Mouse (Mus musculus): ENCODE results near the gene Gm21964. TPM values are rescaled to one million over a fixed set of nuclear protein-coding genes. Genes with fewer than 3 reads are reported as not detected.

Gene Gm21964
- total and polyA plus RNA-seq, 2 experiments from 2014 or later, result not detected

GRCm38 (mm10) chr8:110130537-110130936 lies 29.5 kb downstream of the Gm21964 start:
- Histone ChIP-seq H3K4me3 (ENCODE audit: low read depth, low read length) (no peak overlapping the region), H3K9ac (replicated peaks; ENCODE audit: low read depth, low read length) (no peak overlapping the region), H3K4me2 (ENCODE audit: low read depth, low read length) (no peak overlapping the region), H3K36me3 (replicated peaks; ENCODE audit: control insufficient read depth, insufficient read depth, low read length) (no peaks in the 10 kb centered on the region), H3K9me3 (replicated peaks; ENCODE audit: control insufficient read depth, low read length) (no peaks in the 10 kb centered on the region), H3K27ac (ENCODE audit: low read depth) (no peak overlapping the region), H3K4me1 (ENCODE audit: control insufficient read depth, insufficient read depth) (no peaks in the 10 kb centered on the region), H3K27me3 (ENCODE audit: control insufficient read depth, insufficient read depth, low read length) (no peaks in the 10 kb centered on the region)
- WGBS, result 19% methylated on average over 13 of the region's 13 CpGs
- TF ChIP-seq EP300 (IDR thresholded peaks at IDR 0.05; ENCODE audit: low read depth) (no peak), CTCF (IDR thresholded peaks at IDR 0.05; ENCODE audit: low read depth) (peak; percentile 81)
- ATAC-seq (ENCODE audit: insufficient read depth, low read depth) (no peak; the same call in 1 of the 2 replicates), DNase-seq (ENCODE audit: low spot score) (peak; percentile 57)

- no peaks in the 10 kb centered on the region for H3K9me3 ChIP-seq (replicated peaks; ENCODE audit: control insufficient read depth, low read length)
Measured at GRCm38 (mm10) chr8:110134236-110134635, 33.2 kb downstream of the Gm21964 start.

GRCm38 (mm10) chr8:110135515-110135914 lies 34.5 kb downstream of the Gm21964 start:
- ATAC-seq (ENCODE audit: insufficient read depth, low read depth) (no peak), DNase-seq (ENCODE audit: low spot score) (no peak)
- H3K4me1 ChIP-seq (ENCODE audit: control insufficient read depth, insufficient read depth), result no peaks in the 10 kb centered on the region
- no peak overlapping the region for H3K27ac ChIP-seq (ENCODE audit: low read depth)
- no peak overlapping the region for H3K9ac ChIP-seq (replicated peaks; ENCODE audit: low read depth, low read length)
- no peaks in the 10 kb centered on the region for H3K36me3 ChIP-seq (replicated peaks; ENCODE audit: control insufficient read depth, insufficient read depth, low read length)
- no peak overlapping the region for H3K4me2 ChIP-seq (ENCODE audit: low read depth, low read length)
- H3K9me3 ChIP-seq (replicated peaks; ENCODE audit: control insufficient read depth, low read length), result no peaks in the 10 kb centered on the region
- no peaks in the 10 kb centered on the region for H3K27me3 ChIP-seq (ENCODE audit: control insufficient read depth, insufficient read depth, low read length)
- no peak overlapping the region for H3K4me3 ChIP-seq (ENCODE audit: low read depth, low read length)
- 76% methylated on average over 7 of the region's 7 CpGs for WGBS
- TF ChIP-seq EP300 (IDR thresholded peaks at IDR 0.05; ENCODE audit: low read depth) (no peak), CTCF (IDR thresholded peaks at IDR 0.05; ENCODE audit: low read depth) (no peak)

More at GRCm38 (mm10) chr8:110134236-110134635, 33.2 kb downstream of the Gm21964 start:
- Histone ChIP-seq H3K4me2 (ENCODE audit: low read depth, low read length) (no peak overlapping the region), H3K9ac (replicated peaks; ENCODE audit: low read depth, low read length) (no peak overlapping the region), H3K4me3 (ENCODE audit: low read depth, low read length) (no peak overlapping the region), H3K27me3 (ENCODE audit: control insufficient read depth, insufficient read depth, low read length) (no peaks in the 10 kb centered on the region), H3K36me3 (replicated peaks; ENCODE audit: control insufficient read depth, insufficient read depth, low read length) (no peaks in the 10 kb centered on the region), H3K27ac (ENCODE audit: low read depth) (no peak overlapping the region), H3K4me1 (ENCODE audit: control insufficient read depth, insufficient read depth) (no peaks in the 10 kb centered on the region)
- DNase-seq (ENCODE audit: low spot score) (no peak), ATAC-seq (ENCODE audit: insufficient read depth, low read depth) (no peak)
- no peak for TF ChIP-seq EP300 (IDR thresholded peaks at IDR 0.05; ENCODE audit: low read depth)
- 82% methylated on average over 8 of the region's 8 CpGs for WGBS

GRCm38 (mm10) chr8:110140156-110140555 lies 39.1 kb downstream of the Gm21964 start:
- ATAC-seq (ENCODE audit: insufficient read depth, low read depth) (no peak), DNase-seq (ENCODE audit: low spot score) (no peak)
- TF ChIP-seq EP300 (IDR thresholded peaks at IDR 0.05; ENCODE audit: low read depth) (no peak), CTCF (IDR thresholded peaks at IDR 0.05; ENCODE audit: low read depth) (no peak)
- Histone ChIP-seq H3K4me1 (ENCODE audit: control insufficient read depth, insufficient read depth) (no peaks in the 10 kb centered on the region), H3K36me3 (replicated peaks; ENCODE audit: control insufficient read depth, insufficient read depth, low read length) (no peaks in the 10 kb centered on the region), H3K4me3 (ENCODE audit: low read depth, low read length) (no peak overlapping the region), H3K9ac (replicated peaks; ENCODE audit: low read depth, low read length) (no peak overlapping the region), H3K27me3 (ENCODE audit: control insufficient read depth, insufficient read depth, low read length) (no peaks in the 10 kb centered on the region), H3K27ac (ENCODE audit: low read depth) (no peak overlapping the region), H3K4me2 (ENCODE audit: low read depth, low read length) (no peak overlapping the region), H3K9me3 (replicated peaks; ENCODE audit: control insufficient read depth, low read length) (no peaks in the 10 kb centered on the region)
- WGBS, result 55% methylated on average over 3 of the region's 3 CpGs

GRCm38 (mm10) chr8:110140770-110141169 lies 39.8 kb downstream of the Gm21964 start:
- ATAC-seq (ENCODE audit: insufficient read depth, low read depth) (no peak), DNase-seq (ENCODE audit: low spot score) (no peak)
- no peak overlapping the region for H3K4me2 ChIP-seq (ENCODE audit: low read depth, low read length)
- H3K36me3 ChIP-seq (replicated peaks; ENCODE audit: control insufficient read depth, insufficient read depth, low read length), result no peaks in the 10 kb centered on the region
- TF ChIP-seq CTCF (IDR thresholded peaks at IDR 0.05; ENCODE audit: low read depth) (no peak), EP300 (IDR thresholded peaks at IDR 0.05; ENCODE audit: low read depth) (no peak)
- H3K9me3 ChIP-seq (replicated peaks; ENCODE audit: control insufficient read depth, low read length), result no peaks in the 10 kb centered on the region
- H3K27me3 ChIP-seq (ENCODE audit: control insufficient read depth, insufficient read depth, low read length), result no peaks in the 10 kb centered on the region
- no peak overlapping the region for H3K9ac ChIP-seq (replicated peaks; ENCODE audit: low read depth, low read length)
- H3K4me3 ChIP-seq (ENCODE audit: low read depth, low read length), result no peak overlapping the region
- H3K27ac ChIP-seq (ENCODE audit: low read depth), result no peak overlapping the region
- 50% methylated on average over 4 of the region's 4 CpGs for WGBS
- H3K4me1 ChIP-seq (ENCODE audit: control insufficient read depth, insufficient read depth), result no peaks in the 10 kb centered on the region

- no peak overlapping the region for H3K4me3 ChIP-seq (ENCODE audit: low read depth, low read length)
- H3K9ac ChIP-seq (replicated peaks; ENCODE audit: low read depth, low read length), result no peak overlapping the region
- TF ChIP-seq EP300 (IDR thresholded peaks at IDR 0.05; ENCODE audit: low read depth) (no peak), CTCF (IDR thresholded peaks at IDR 0.05; ENCODE audit: low read depth) (peak; percentile 79)
- no peaks in the 10 kb centered on the region for H3K4me1 ChIP-seq (ENCODE audit: control insufficient read depth, insufficient read depth)
- no peaks in the 10 kb centered on the region for H3K36me3 ChIP-seq (replicated peaks; ENCODE audit: control insufficient read depth, insufficient read depth, low read length)
- WGBS, result 0% methylated on average over 4 of the region's 4 CpGs
- ATAC-seq (ENCODE audit: insufficient read depth, low read depth), result peak; percentile 33; the same call in 1 of the 2 replicates
- no peaks in the 10 kb centered on the region for H3K27me3 ChIP-seq (ENCODE audit: control insufficient read depth, insufficient read depth, low read length)
- no peak overlapping the region for H3K4me2 ChIP-seq (ENCODE audit: low read depth, low read length)
- DNase-seq (ENCODE audit: low spot score), result peak; percentile 57
- H3K27ac ChIP-seq (ENCODE audit: low read depth), result no peak overlapping the region
- H3K9me3 ChIP-seq (replicated peaks; ENCODE audit: control insufficient read depth, low read length), result no peaks in the 10 kb centered on the region
Measured at GRCm38 (mm10) chr8:110145538-110145937, 44.5 kb downstream of the Gm21964 start.
